8 mouse cellular contexts compared by ENCODE assay signal in genomic region chr6:124663424-124663795, GRCm38 (mm10). TPM values are rescaled to one million over a fixed set of nuclear protein-coding genes. Genes with fewer than 3 reads are reported as not detected.
DNase-seq lines count a peak whose midpoint lies in the region; ATAC-seq and TF ChIP-seq lines count a peak whose summit lies in the region.

No protein-coding gene starts in this region.

- H3K27ac ChIP-seq in gastrocnemius, adult 2 months = peak overlapping the region; percentile 89
- H3K27ac ChIP-seq in CH12.LX (ENCODE audit: insufficient read depth, low read depth) = peak overlapping the region; percentile 23; the same call in 1 of the 2 replicates
- H3K27ac ChIP-seq in forebrain, embryonic 16.5 days (ENCODE audit: low read length) = no peak overlapping the region
- peak overlapping the region; percentile 88 for H3K27ac ChIP-seq in liver, postnatal 0 days (ENCODE audit: low read depth)

- peaks cover 7 to 43% of the 10 kb centered on the region in 2 experiments for H3K4me1 ChIP-seq in CH12.LX (ENCODE audit: control insufficient read depth in 1 of 2, insufficient read depth in 2 of 2)
- peaks cover 12% of the 10 kb centered on the region for H3K4me1 ChIP-seq in forebrain, embryonic 16.5 days (replicated peaks; ENCODE audit: control insufficient read depth, insufficient read depth, low read length)
- H3K4me1 ChIP-seq in liver, postnatal 0 days (ENCODE audit: insufficient read depth) = peaks cover 15% of the 10 kb centered on the region

- peak overlapping the region; percentile 52 for H3K9ac ChIP-seq in CH12.LX (ENCODE audit: insufficient read depth, low read depth)
- H3K9ac ChIP-seq in forebrain, embryonic 16.5 days (replicated peaks; ENCODE audit: low read depth, low read length) = peak overlapping the region; percentile 72
- H3K9ac ChIP-seq in liver, postnatal 0 days (replicated peaks) = peak overlapping the region; percentile 91

- TF ChIP-seq CTCF in gastrocnemius, adult 2 months (IDR thresholded peaks at IDR 0.05) = no peak
- TF ChIP-seq CTCF in CH12.LX (conservative IDR thresholded peaks at IDR 0.05 in 1 of 2, IDR thresholded peaks at IDR 0.05 in 1 of 2; ENCODE audit: low read depth in 2 of 2, low read length in 2 of 2) = no peak
- TF ChIP-seq CTCF in liver, postnatal 0 days (IDR thresholded peaks at IDR 0.05; ENCODE audit: low read depth) = no peak

- H3K79me2 ChIP-seq in CH12.LX (replicated peaks; ENCODE audit: control insufficient read depth, extremely low read depth, insufficient read depth, poor library complexity, severe bottlenecking) = peaks cover 9% of the 10 kb centered on the region; the same call in 1 of the 2 replicates

- WGBS in forebrain, embryonic 16.5 days = 21% methylated on average over 13 of the region's 13 CpGs
- 10% methylated on average over 13 of the region's 13 CpGs for WGBS in liver, postnatal 0 days (ENCODE audit: insufficient replicate concordance)

- H3K4me3 ChIP-seq in gastrocnemius, adult 2 months = peak overlapping the region; percentile 95
- H3K4me3 ChIP-seq in CH12.LX (replicated peaks in 1 of 3; ENCODE audit: low read depth in 2 of 3, low read length in 2 of 3, poor library complexity in 1 of 3) = peak overlapping the region; percentile 66 to 92 (median 74)
- peak overlapping the region; percentile 72 for H3K4me3 ChIP-seq in forebrain, embryonic 16.5 days (replicated peaks; ENCODE audit: low read length)
- peak overlapping the region; percentile 78 for H3K4me3 ChIP-seq in liver, postnatal 0 days (ENCODE audit: low read depth, low read length)

- no peak for TF ChIP-seq EP300 in CH12.LX (IDR thresholded peaks at IDR 0.05; ENCODE audit: low read length)
- no peak for TF ChIP-seq EP300 in liver, postnatal 0 days (IDR thresholded peaks at IDR 0.05; ENCODE audit: low read depth)

- dilution Hi-C loops in CH12.LX (cut with MboI; ENCODE audit: extremely low pct_ligation_motif_present, extremely low pct_unique_long_range_greater_than_20kb, low sequenced_read_pairs) = no loop called here

- in situ Hi-C loops in CH12.LX (cut with MboI; ENCODE audit: low pct_ligation_motif_present, low pct_unique_long_range_greater_than_20kb, low sequenced_read_pairs) = no loop called here

- intact Hi-C loops in gastrocnemius, adult 2 months (cut with DNase I) = loop anchor here (2.0 to 5.0 kb wide), 4 partner anchors 23 to 95 kb away; partner anchors contain the start of gene Grcc10

- H3K4me2 ChIP-seq in CH12.LX (ENCODE audit: insufficient read depth, low read depth, poor library complexity, severe bottlenecking) = peak overlapping the region; percentile 87
- H3K4me2 ChIP-seq in forebrain, embryonic 16.5 days (ENCODE audit: low read length) = peak overlapping the region; percentile 64
- H3K4me2 ChIP-seq in liver, postnatal 0 days (ENCODE audit: low read depth, low read length) = peak overlapping the region; percentile 90

- DNase-seq in gastrocnemius, adult 2 months = no peak
- DNase-seq in gastrocnemius, adult 18-20 months (ENCODE audit: low spot score) = no peak
- no peak for DNase-seq in CH12.LX (ENCODE audit: extremely low read depth)
- no peak for DNase-seq in liver, postnatal 0 days
- no peak for DNase-seq in spleen, postnatal 36 days (ENCODE audit: low spot score in 2 of 2)
- no peak for DNase-seq in right cerebral cortex, postnatal 10 days (ENCODE audit: low spot score in 2 of 2)
- no peak for DNase-seq in layer of hippocampus, adult 8-10 months (ENCODE audit: low spot score in 2 of 2)

- TF ChIP-seq RAD21 in CH12.LX (IDR thresholded peaks at IDR 0.05; ENCODE audit: low read depth, low read length) = no peak

- TF ChIP-seq POLR2A in CH12.LX (IDR thresholded peaks at IDR 0.05; ENCODE audit: low read depth, low read length) = no peak

- H3K27me3 ChIP-seq in CH12.LX (replicated peaks) = no peaks in the 10 kb centered on the region
- no peaks in the 10 kb centered on the region for H3K27me3 ChIP-seq in forebrain, embryonic 16.5 days (replicated peaks; ENCODE audit: control insufficient read depth, insufficient read depth, low read length)
- no peaks in the 10 kb centered on the region for H3K27me3 ChIP-seq in liver, postnatal 0 days (ENCODE audit: insufficient read depth, low read length)

- no peaks in the 10 kb centered on the region for H3K9me3 ChIP-seq in CH12.LX (replicated peaks; ENCODE audit: low read length)
- no peaks in the 10 kb centered on the region for H3K9me3 ChIP-seq in forebrain, embryonic 16.5 days (ENCODE audit: control insufficient read depth, low read length)
- no peaks in the 10 kb centered on the region for H3K9me3 ChIP-seq in liver, postnatal 0 days (ENCODE audit: low read length)

- no peak for ATAC-seq in forebrain, embryonic 16.5 days
- ATAC-seq in liver, postnatal 0 days = peak; percentile 3

- H3K36me3 ChIP-seq in CH12.LX (replicated peaks in 1 of 2; ENCODE audit: control insufficient read depth in 1 of 2, insufficient read depth in 1 of 2, low read length in 1 of 2) = peaks cover 9 to 33% of the 10 kb centered on the region in 2 experiments
- H3K36me3 ChIP-seq in forebrain, embryonic 16.5 days (ENCODE audit: control insufficient read depth, insufficient read depth) = no peaks in the 10 kb centered on the region
- H3K36me3 ChIP-seq in liver, postnatal 0 days (replicated peaks; ENCODE audit: insufficient read depth, low read length) = peaks cover 11% of the 10 kb centered on the region

TF ChIP-seq in CH12.LX, 34 proteins besides CTCF, POLR2A, EP300 and RAD21:
- TF ChIP-seq MAX (IDR thresholded peaks at IDR 0.05; ENCODE audit: low read length) (0 out of 2 replicates have a peak, but pooled peaks have one; percentile 24), TBP (conservative IDR thresholded peaks at IDR 0.05; ENCODE audit: low read depth, low read length) (no peak), MXI1 (IDR thresholded peaks at IDR 0.05; ENCODE audit: low read depth, low read length) (peak; percentile 48; the same call in 1 of the 2 replicates), POLR2AphosphoS2 (IDR thresholded peaks at IDR 0.05; ENCODE audit: low read depth, low read length) (no peak)

RNA-seq across cellular contexts. Expression of gene Lpcat3, which starts 0.6 kb away (rescaled TPM):
- 10 to 100 TPM; 14.6 to 19.0 TPM for total RNA-seq in gastrocnemius, adult 2 months (2021)
- 10 to 100 TPM; 14.4 to 17.8 TPM for total RNA-seq in gastrocnemius, adult 18-20 months (2021)
- total RNA-seq in CH12.LX (2012; rRNA removed) (52.9 and 53.4 TPM in 2 replicates), CH12.LX (2014; rRNA removed) (68.0 and 77.0 TPM in 2 replicates)
- polyA plus RNA-seq in CH12.LX (2012; ENCODE audit: insufficient read length, low read depth) = 86.9 and 113 TPM in 2 replicates
- 35.9 and 36.7 TPM in 2 replicates for polyA plus RNA-seq in forebrain, embryonic 16.5 days (2015; fragmentation: Nextera tagmentation; extraction: Ambion mirVana)
- 68.7 and 72.6 TPM in 2 replicates for polyA plus RNA-seq in liver, postnatal 0 days (2015; fragmentation: Nextera tagmentation; extraction: Ambion mirVana)
- 10 to 100 TPM; 24.1 to 38.4 (median 31.4) TPM for total RNA-seq in layer of hippocampus, adult 8-10 months (2022)

RNA-seq across cellular contexts. Expression of gene C1s2, which starts 27.5 kb away (rescaled TPM):
- total RNA-seq in gastrocnemius, adult 2 months (2021) = under 1 TPM; 0.31 to 0.39 TPM
- total RNA-seq in gastrocnemius, adult 18-20 months (2021) = under 1 TPM; 0.48 to 0.76 TPM
- total RNA-seq in CH12.LX (2012; rRNA removed) (0.08 TPM in 1 of 2 replicates, not detected in the other), CH12.LX (2014; rRNA removed) (0.08 and 0.18 TPM in 2 replicates)
- polyA plus RNA-seq in CH12.LX (2012; ENCODE audit: insufficient read length, low read depth) = 0.10 and 0.19 TPM in 2 replicates
- polyA plus RNA-seq in forebrain, embryonic 16.5 days (2015; fragmentation: Nextera tagmentation; extraction: Ambion mirVana) = 0.08 and 0.21 TPM in 2 replicates
- polyA plus RNA-seq in liver, postnatal 0 days (2015; fragmentation: Nextera tagmentation; extraction: Ambion mirVana) = 0.04 TPM in 1 of 2 replicates, not detected in the other
- under 1 TPM; 0.23 to 0.68 (median 0.44) TPM for total RNA-seq in layer of hippocampus, adult 8-10 months (2022)

RNA-seq across cellular contexts. Expression of gene Emg1, which starts 48.6 kb away (rescaled TPM):
- 10 to 100 TPM; 57.7 to 71.8 TPM for total RNA-seq in gastrocnemius, adult 2 months (2021)
- total RNA-seq in gastrocnemius, adult 18-20 months (2021) = 10 to 100 TPM; 58.4 to 60.4 TPM
- 352 and 439 TPM in 2 replicates for total RNA-seq in CH12.LX (2012; rRNA removed)
- total RNA-seq in CH12.LX (2014; rRNA removed) = 481 and 498 TPM in 2 replicates
- polyA plus RNA-seq in CH12.LX (2012; ENCODE audit: insufficient read length, low read depth) = 301 and 408 TPM in 2 replicates
- polyA plus RNA-seq in forebrain, embryonic 16.5 days (2015; fragmentation: Nextera tagmentation; extraction: Ambion mirVana) = 142 and 150 TPM in 2 replicates
- 93.2 and 96.9 TPM in 2 replicates for polyA plus RNA-seq in liver, postnatal 0 days (2015; fragmentation: Nextera tagmentation; extraction: Ambion mirVana)
- total RNA-seq in layer of hippocampus, adult 8-10 months (2022) = 10 to 100 TPM; 50.1 to 57.2 (median 52.5) TPM

RNA-seq across cellular contexts. Expression of gene Phb2, which starts 48.7 kb away (rescaled TPM):
- total RNA-seq in gastrocnemius, adult 2 months (2021) = 100 to 1,000 TPM; 142 to 184 TPM
- total RNA-seq in gastrocnemius, adult 18-20 months (2021) = 100 to 1,000 TPM; 134 to 155 TPM
- total RNA-seq in CH12.LX (2012; rRNA removed) (440 and 578 TPM in 2 replicates), CH12.LX (2014; rRNA removed) (380 and 405 TPM in 2 replicates)
- 623 and 694 TPM in 2 replicates for polyA plus RNA-seq in CH12.LX (2012; ENCODE audit: insufficient read length, low read depth)
- 250 and 252 TPM in 2 replicates for polyA plus RNA-seq in forebrain, embryonic 16.5 days (2015; fragmentation: Nextera tagmentation; extraction: Ambion mirVana)
- 308 and 318 TPM in 2 replicates for polyA plus RNA-seq in liver, postnatal 0 days (2015; fragmentation: Nextera tagmentation; extraction: Ambion mirVana)
- total RNA-seq in layer of hippocampus, adult 8-10 months (2022) = 100 to 1,000 TPM; 118 to 123 (median 120) TPM

Comparison
In these comparisons a context has a peak if more than half of its experiments do, and no peak if none do; other contexts are left out.
1. RNA of gene Emg1, which starts 48.6 kb away (total RNA-seq): 352 to 498 TPM in CH12.LX; 57.7 to 71.8 TPM in gastrocnemius, adult 2 months, 58.4 to 60.4 TPM in gastrocnemius, adult 18-20 months and 50.1 to 57.2 TPM in layer of hippocampus, adult 8-10 months; every median in the first group is over 4 times any median in the second.
2. Peak in every context shown above with its lines, with median percentiles within 50 percentile points of each other: H3K4me3 ChIP-seq, H3K4me2 ChIP-seq and H3K9ac ChIP-seq.